Mouse (Mus musculus): ENCODE results near the gene Ank3.

DNA sequence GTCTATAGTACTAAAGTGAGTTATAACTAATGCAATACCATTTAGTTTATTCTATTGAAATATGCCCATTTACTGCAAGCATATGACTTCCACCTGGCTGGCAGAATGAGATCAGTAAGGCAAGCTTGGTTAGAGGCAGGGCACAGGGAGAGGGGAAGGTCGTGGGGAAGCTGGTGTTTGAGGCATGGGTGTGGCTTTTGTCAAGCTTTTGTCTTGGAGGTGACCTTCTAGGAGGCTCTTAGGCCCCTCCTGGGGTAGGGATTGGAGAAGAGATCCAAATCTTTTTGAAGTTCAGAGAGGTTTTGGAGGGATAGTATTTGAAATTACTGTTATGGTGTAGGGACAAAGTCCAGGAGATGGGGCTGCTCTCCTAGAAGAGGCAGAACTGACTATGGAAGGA is 78.3 kb downstream of the Ank3 start:
- TF ChIP-seq CTCF (IDR thresholded peaks at IDR 0.05; ENCODE audit: low read depth, low read length): no peak
- TF ChIP-seq POLR2A (IDR thresholded peaks at IDR 0.05; ENCODE audit: extremely low read depth, insufficient read depth, low read length): no peak

All from liver, adult 2 months (tissue).